Mouse (Mus musculus) forebrain, embryonic 14.5 days (tissue): Measurements from ENCODE around the gene A630076J17Rik. TPM values are rescaled to one million over a fixed set of nuclear protein-coding genes. Genes with fewer than 3 reads are reported as not detected.
A peak's percentile ranks its signal among the peaks of the same experiment; 100 is the strongest.

Experiments used
- ATAC-seq: fragments of 200-750 bp; cut with Nextera tagmentation; 2 replicates; pipeline ENCODE4 v1.8.0; 2017; ENCODE audit warnings: mild to moderate bottlenecking, moderate library complexity
- DNase-seq: peaks from one replicate; pipeline ENCODE4 v3.0.0-alpha.2; 2015; ENCODE audit warnings: low spot score
- H3K27ac ChIP-seq: fragments of 300-500 bp; sonication (generic); 2 replicates; pipeline ENCODE4 v1.5.1; 2014; ENCODE audit warnings: low read depth, mild to moderate bottlenecking, control low read depth, low read length, moderate library complexity
- H3K27me3 ChIP-seq: fragments of 300-500 bp; sonication (generic); replicated peaks from 2 replicates; pipeline ENCODE4 v1.6.1; 2014; ENCODE audit warnings: low read length, control low read depth, mixed read lengths; ENCODE audit not compliant: control insufficient read depth, insufficient read depth
- H3K36me3 ChIP-seq: fragments of 300-500 bp; sonication (generic); 2 replicates; pipeline ENCODE4 v1.6.1; 2014; ENCODE audit warnings: low read length, control low read depth; ENCODE audit not compliant: control insufficient read depth, insufficient read depth
- H3K4me1 ChIP-seq: fragments of 300-500 bp; sonication (generic); 2 replicates; pipeline ENCODE4 v1.6.1; 2014; ENCODE audit warnings: antibody characterized with exemption, low read length, control low read depth; ENCODE audit not compliant: control insufficient read depth, insufficient read depth
- H3K4me2 ChIP-seq: fragments of 300-500 bp; sonication (generic); 2 replicates; pipeline ENCODE4 v1.6.1; 2014; ENCODE audit warnings: mild to moderate bottlenecking, control low read depth, low read length
- H3K4me3 ChIP-seq: fragments of 300-500 bp; sonication (generic); 2 replicates; pipeline ENCODE4 v1.5.1; 2014; ENCODE audit warnings: low read depth, low read length, control low read depth
- H3K9ac ChIP-seq: fragments of 300-500 bp; sonication (generic); 2 replicates; pipeline ENCODE4 v1.6.1; 2014; ENCODE audit warnings: mild to moderate bottlenecking, low read length, control low read depth, moderate library complexity
- H3K9me3 ChIP-seq: fragments of 300-500 bp; sonication (generic); replicated peaks from 2 replicates; pipeline ENCODE4 v1.6.1; 2016; ENCODE audit warnings: low read length, control low read depth, mixed read lengths; ENCODE audit not compliant: control insufficient read depth
- WGBS: fragments of 180-500 bp; shearing (Covaris S2); extraction: QIAGEN DNeasy Blood & Tissue Kit; methylation state at CpG from one replicate; pipeline ENCODE4 v1.1.7; 2014; 5-methylcytosine and 5-hydroxymethylcytosine counted together
- polyA plus RNA-seq: library from polyadenylated mRNA; unstranded; fragments of >200 nt; fragmentation: Nextera tagmentation; extraction: Ambion mirVana; gene quantifications from 2 replicates; pipeline ENCODE4 v1.2.1, GENCODE M21; 2014

A630076J17Rik gene
- polyA plus RNA-seq, 1 experiment from 2014 or later: not detected

DNA sequence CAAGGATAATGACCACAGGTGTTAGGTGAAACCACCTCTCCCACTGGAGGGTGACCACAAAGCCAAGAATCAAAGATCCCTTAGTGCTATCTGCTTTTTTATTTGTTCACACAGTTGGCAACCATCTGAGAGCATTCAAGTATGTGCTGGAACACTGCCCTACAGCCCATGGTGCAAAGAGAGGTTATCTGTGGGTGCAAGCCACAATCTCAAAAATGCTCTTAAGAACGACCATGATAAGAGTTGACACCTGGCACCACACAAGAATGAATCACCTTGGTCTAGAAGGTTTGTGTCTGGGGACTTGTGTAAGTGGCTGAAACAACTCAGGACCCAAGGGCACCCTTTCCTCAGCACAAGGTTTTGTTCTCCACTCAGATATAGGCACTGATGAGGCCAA, 7.2 kb upstream of the A630076J17Rik start:
- Histone ChIP-seq H3K27ac (no peak overlapping the region), H3K4me1 (no peaks in the 10 kb centered on the region), H3K9me3 (no peaks in the 10 kb centered on the region), H3K9ac (no peak overlapping the region), H3K27me3 (no peaks in the 10 kb centered on the region), H3K4me2 (no peak overlapping the region), H3K36me3 (no peaks in the 10 kb centered on the region), H3K4me3 (no peak overlapping the region)
- no peak for ATAC-seq
- no peak for DNase-seq
- 53% methylated on average over 1 of the region's 1 CpGs for WGBS

- DNase-seq (no peak), ATAC-seq (no peak)
- no peak overlapping the region for H3K9ac ChIP-seq
- H3K4me3 ChIP-seq: no peak overlapping the region
- H3K27me3 ChIP-seq: no peaks in the 10 kb centered on the region
- no peaks in the 10 kb centered on the region for H3K9me3 ChIP-seq
- no peaks in the 10 kb centered on the region for H3K36me3 ChIP-seq
- no peaks in the 10 kb centered on the region for H3K4me1 ChIP-seq
- H3K4me2 ChIP-seq: no peak overlapping the region
- 85% methylated on average over 5 of the region's 5 CpGs for WGBS
- no peak overlapping the region for H3K27ac ChIP-seq
Observed at GRCm38 (mm10) chr3:107225820-107226219, 4.6 kb upstream of the A630076J17Rik start.

DNA sequence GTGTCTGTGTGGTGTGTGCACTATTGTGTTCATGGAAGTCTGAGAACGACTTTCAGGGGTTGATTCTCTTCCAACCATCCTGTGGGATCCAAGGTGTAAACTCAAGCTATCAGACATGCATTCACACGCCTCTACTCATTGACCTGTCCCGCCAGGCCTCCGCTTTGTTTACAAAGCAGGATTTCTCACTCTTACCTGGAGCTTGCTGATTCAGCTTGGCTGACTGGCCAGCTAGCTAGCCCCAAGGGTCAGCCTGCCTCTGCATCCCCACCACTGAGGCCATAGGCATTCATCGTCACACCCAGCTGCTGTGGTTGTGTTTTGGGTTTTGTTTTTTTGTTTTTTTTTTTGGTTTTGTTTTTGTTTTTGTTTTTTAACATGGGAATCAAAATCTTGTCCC, 1.2 kb upstream of the A630076J17Rik start:
- H3K36me3 ChIP-seq: no peaks in the 10 kb centered on the region
- H3K9me3 ChIP-seq: no peaks in the 10 kb centered on the region
- H3K27me3 ChIP-seq: no peaks in the 10 kb centered on the region
- no peak for ATAC-seq
- no peak for DNase-seq
- no peaks in the 10 kb centered on the region for H3K4me1 ChIP-seq
- no peak overlapping the region for H3K4me2 ChIP-seq
- H3K27ac ChIP-seq: no peak overlapping the region
- WGBS: 87% methylated on average over 5 of the region's 5 CpGs
- H3K9ac ChIP-seq: no peak overlapping the region
- no peak overlapping the region for H3K4me3 ChIP-seq

DNA sequence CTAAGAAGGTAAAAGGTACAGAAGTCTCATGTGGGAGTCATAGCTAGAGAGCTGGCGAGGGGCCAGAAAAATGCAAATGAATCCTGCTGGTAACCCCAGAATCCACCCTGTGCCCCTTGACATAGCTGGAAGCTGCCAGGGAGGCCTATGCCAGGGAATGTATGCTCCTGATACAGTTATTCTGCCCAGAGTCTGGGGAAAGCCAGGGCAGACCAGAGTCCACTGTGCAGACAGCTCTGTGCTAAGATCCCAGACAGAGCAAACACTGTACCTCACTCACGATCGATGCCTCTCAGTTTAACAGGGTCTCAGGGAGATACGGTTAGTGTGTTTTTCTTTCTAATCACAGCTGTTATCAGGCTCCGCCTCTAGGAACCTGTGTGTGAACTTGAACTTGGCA, 592 bp upstream of the A630076J17Rik start:
- H3K27me3 ChIP-seq: no peaks in the 10 kb centered on the region
- H3K4me3 ChIP-seq: no peak overlapping the region
- H3K36me3 ChIP-seq: no peaks in the 10 kb centered on the region
- H3K4me1 ChIP-seq: no peaks in the 10 kb centered on the region
- 75% methylated on average over 5 of the region's 5 CpGs for WGBS
- H3K9ac ChIP-seq: no peak overlapping the region
- H3K27ac ChIP-seq: no peak overlapping the region
- DNase-seq (no peak), ATAC-seq (no peak)
- no peaks in the 10 kb centered on the region for H3K9me3 ChIP-seq
- H3K4me2 ChIP-seq: no peak overlapping the region

- Histone ChIP-seq H3K27me3 (no peaks in the 10 kb centered on the region), H3K4me3 (no peak overlapping the region), H3K9me3 (no peaks in the 10 kb centered on the region), H3K36me3 (no peaks in the 10 kb centered on the region), H3K4me2 (no peak overlapping the region), H3K9ac (no peak overlapping the region), H3K4me1 (no peaks in the 10 kb centered on the region), H3K27ac (no peak overlapping the region)
- no peak for ATAC-seq
- no peak for DNase-seq
- WGBS: 69% methylated on average over 4 of the region's 4 CpGs
Observed at GRCm38 (mm10) chr3:107231202-107231601, 788 bp downstream of the A630076J17Rik start.

GRCm38 (mm10) chr3:107233351-107233813, 3.0 kb downstream of the A630076J17Rik start:
- H3K36me3 ChIP-seq: no peaks in the 10 kb centered on the region
- H3K9ac ChIP-seq: peak overlapping the region; percentile 3; the same call in 1 of the 2 replicates
- DNase-seq (peak; percentile 90), ATAC-seq (peak; percentile 64)
- H3K4me3 ChIP-seq: no peak overlapping the region
- H3K4me1 ChIP-seq: no peaks in the 10 kb centered on the region
- no peaks in the 10 kb centered on the region for H3K9me3 ChIP-seq
- no peak overlapping the region for H3K27ac ChIP-seq
- H3K4me2 ChIP-seq: no peak overlapping the region
- 7% methylated on average over 11 of the region's 11 CpGs for WGBS
- no peaks in the 10 kb centered on the region for H3K27me3 ChIP-seq

DNA sequence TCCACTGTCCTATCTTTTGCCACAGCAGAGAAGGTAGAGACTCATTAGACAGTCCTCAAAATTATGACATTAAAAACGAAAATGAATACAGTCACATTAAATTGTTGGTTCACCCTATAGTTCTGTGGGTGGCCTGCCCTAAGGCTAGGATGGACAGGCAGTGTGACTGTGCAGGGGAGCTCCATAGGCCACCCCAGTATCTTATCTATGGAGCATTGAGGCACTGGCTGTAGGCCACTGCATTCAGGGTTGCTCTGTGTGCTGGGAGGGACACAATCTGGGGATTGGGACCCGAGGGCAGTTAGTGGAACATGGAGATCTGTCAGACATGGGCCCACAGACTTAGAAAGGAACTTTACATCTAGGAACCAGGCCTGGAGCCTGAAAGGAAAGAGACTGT, 3.5 kb downstream of the A630076J17Rik start:
- Histone ChIP-seq H3K9ac (no peak overlapping the region), H3K4me3 (no peak overlapping the region), H3K4me1 (no peaks in the 10 kb centered on the region), H3K36me3 (no peaks in the 10 kb centered on the region), H3K9me3 (no peaks in the 10 kb centered on the region), H3K4me2 (no peak overlapping the region), H3K27me3 (no peaks in the 10 kb centered on the region), H3K27ac (no peak overlapping the region)
- 22% methylated on average over 2 of the region's 2 CpGs for WGBS
- no peak for DNase-seq
- peak; percentile 40; the same call in 1 of the 2 replicates for ATAC-seq

- no peak overlapping the region for H3K9ac ChIP-seq
- 60% methylated on average over 2 of the region's 2 CpGs for WGBS
- ATAC-seq: no peak
Observed at GRCm38 (mm10) chr3:107238051-107238450, 7.6 kb downstream of the A630076J17Rik start.

DNA sequence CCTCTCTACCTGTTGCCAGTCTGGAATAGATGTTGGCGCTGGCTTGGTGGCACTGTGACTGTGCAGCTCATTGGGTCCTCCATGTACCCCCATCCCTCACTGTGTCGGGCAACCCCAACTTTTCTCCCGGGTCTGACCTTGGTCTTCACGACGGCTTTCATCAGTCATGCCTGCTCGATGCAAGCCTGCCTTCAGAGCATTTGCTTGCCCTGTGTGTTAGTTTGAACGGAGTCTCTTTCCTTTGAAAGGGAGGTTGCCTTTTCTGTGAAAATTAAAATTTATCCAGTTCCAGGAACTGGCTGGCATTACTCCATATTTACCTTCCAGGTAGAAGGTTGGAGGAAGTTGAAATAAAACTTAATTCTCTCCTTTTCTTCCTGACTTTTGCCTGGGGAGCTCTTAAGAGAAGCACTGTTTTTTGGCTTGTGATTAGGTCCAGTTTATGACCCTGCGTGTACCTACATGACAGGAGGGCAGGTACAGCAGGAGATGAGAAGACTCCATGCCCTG, 8.1 kb downstream of the A630076J17Rik start:
- Histone ChIP-seq H3K4me1 (peaks cover 10% of the 10 kb centered on the region), H3K27me3 (no peaks in the 10 kb centered on the region), H3K4me2 (no peak overlapping the region), H3K27ac (no peak overlapping the region), H3K36me3 (no peaks in the 10 kb centered on the region), H3K9me3 (no peaks in the 10 kb centered on the region), H3K4me3 (no peak overlapping the region), H3K9ac (no peak overlapping the region)
- WGBS: 86% methylated on average over 8 of the region's 8 CpGs
- no peak for DNase-seq
- ATAC-seq: no peak

More at GRCm38 (mm10) chr3:107238051-107238450, 7.6 kb downstream of the A630076J17Rik start:
- Histone ChIP-seq H3K4me1 (peaks cover 10% of the 10 kb centered on the region), H3K4me3 (no peak overlapping the region), H3K36me3 (no peaks in the 10 kb centered on the region), H3K4me2 (no peak overlapping the region), H3K27ac (no peak overlapping the region), H3K9me3 (no peaks in the 10 kb centered on the region), H3K27me3 (no peaks in the 10 kb centered on the region)
- DNase-seq: no peak
